Mouse (Mus musculus) cortical plate, adult 2 months (tissue): ENCODE results near the gene Ppp2r3c.
"Not testable (repeated sequence)": the region's sequence is repeated elsewhere in the genome, so short reads cannot be mapped to it uniquely, and the experiment has no call there.

Experiments used
- CTCF ChIP-seq: fragments of 200-500 bp; IDR thresholded peaks from 2 replicates; pipeline ENCODE4 v1.5.1; 2011; ENCODE audit warnings: mild to moderate bottlenecking, control low read depth, low read length; ENCODE audit not compliant: insufficient read depth; ENCODE audit errors: extremely low read depth
- POLR2A ChIP-seq: fragments of 200-500 bp; IDR thresholded peaks from 2 replicates; pipeline ENCODE4 v1.6.1; 2011; ENCODE audit warnings: mild to moderate bottlenecking, low read length, control low read depth; ENCODE audit not compliant: insufficient read depth; ENCODE audit errors: extremely low read depth

DNA sequence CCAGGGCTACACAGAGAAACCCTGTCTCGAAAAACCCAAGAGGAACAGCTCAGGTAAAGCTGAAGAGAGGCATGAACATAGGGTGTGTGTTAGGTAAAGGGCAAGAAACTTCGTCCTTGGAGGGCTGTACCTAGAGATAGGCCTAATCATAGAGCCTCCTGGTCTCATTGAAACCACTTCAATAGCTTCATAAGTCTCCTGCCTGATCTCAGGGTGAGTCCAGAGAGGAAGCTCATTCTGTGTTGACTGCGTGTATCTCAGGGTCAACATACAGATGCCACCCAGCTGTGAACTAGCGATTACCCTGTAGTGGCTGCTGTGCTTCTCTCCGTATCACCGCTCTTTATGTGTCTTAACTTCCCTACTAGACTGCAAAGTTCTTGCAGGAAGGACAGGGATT lies 25.2 kb downstream of the Ppp2r3c start:
- TF ChIP-seq POLR2A, CTCF: not testable (repeated sequence)
